Mouse (Mus musculus) liver, embryonic 16.5 days (tissue): Measurements from ENCODE around the gene Btbd1. TPM values are rescaled to one million over a fixed set of nuclear protein-coding genes. Genes with fewer than 3 reads are reported as not detected.

ENCODE experiments used
- polyA plus RNA-seq: library from polyadenylated mRNA; unstranded; fragments of >200 nt; fragmentation: Nextera tagmentation; extraction: Ambion mirVana; gene quantifications from 2 replicates; pipeline ENCODE4 v1.2.1, GENCODE M21; 2015

Gene Btbd1
- polyA plus RNA-seq, 1 experiment from 2014 or later = 14.0 TPM

Other genes with a start within 250 kb of the Btbd1 start
- gene Homer2, start 121.9 kb downstream of the Btbd1 start, polyA plus RNA-seq = 2.8 and 3.3 TPM in 2 replicates
- gene Ramac, start 66.5 kb downstream of the Btbd1 start, polyA plus RNA-seq = 52.9 and 62.2 TPM in 2 replicates
- 19.0 and 19.2 TPM in 2 replicates for gene 3110040N11Rik, start 40.0 kb downstream of the Btbd1 start, polyA plus RNA-seq
- gene Gm10160, start 26.4 kb upstream of the Btbd1 start, polyA plus RNA-seq = not detected in 2 replicates
- gene Tm6sf1, start 29.6 kb upstream of the Btbd1 start, polyA plus RNA-seq = 9.6 and 10.4 TPM in 2 replicates
- 0.29 and 0.39 TPM in 2 replicates for gene Hdgfl3, start 105.0 kb upstream of the Btbd1 start, polyA plus RNA-seq
- gene Bnc1, start 162.9 kb upstream of the Btbd1 start, polyA plus RNA-seq = 0.35 and 0.39 TPM in 2 replicates